Mouse (Mus musculus): Measurements from ENCODE around the gene Med12. TPM values are rescaled to one million over a fixed set of nuclear protein-coding genes. Genes with fewer than 3 reads are reported as not detected.
A peak's percentile ranks its signal among the peaks of the same experiment; 100 is the strongest.
"Not testable (repeated sequence)": the region's sequence is repeated elsewhere in the genome, so short reads cannot be mapped to it uniquely, and the experiment has no call there.

Gene Med12
- polyA plus RNA-seq, 1 experiment from 2014 or later, result 57.5 TPM

- DNase-seq (ENCODE audit: low read depth, low spot score) (no peak), ATAC-seq (no peak)
- ChIA-PET POLR2A (interaction anchor here (1.3 kb wide), 1 partner anchor 72 kb away, joined by 3 read pairs; no protein-coding TSS in a partner anchor), CTCF (interaction anchor here (1.8 kb wide), 1 partner anchor 200 kb away, joined by 5 read pairs; no protein-coding TSS in a partner anchor)
- H3K27me3 ChIP-seq, result peaks cover 3% of the 10 kb centered on the region
- TF ChIP-seq CTCF (IDR thresholded peaks at IDR 0.05), result no peak
- in situ Hi-C loops (cut with MboI; ENCODE audit: low pct_unique_long_range_greater_than_20kb), result no loop called here
Observed at GRCm38 (mm10) chrX:101332031-101332374, 58.2 kb downstream of the Med12 start.

GRCm38 (mm10) chrX:101332375-101333211, 58.8 kb downstream of the Med12 start:
- no peak for TF ChIP-seq CTCF (IDR thresholded peaks at IDR 0.05)
- ChIA-PET CTCF (interaction anchor here (1.8 kb wide), 1 partner anchor 201 kb away, joined by 5 read pairs; no protein-coding TSS in a partner anchor), POLR2A (interaction anchor here (0.7 to 1.3 kb wide), 3 partner anchors 58 to 603 kb away, joined by 3 to 4 read pairs (median 3); partner anchors contain the start of gene Gdpd2)
- DNase-seq (ENCODE audit: low read depth, low spot score) (peak; percentile 71), ATAC-seq (peak; percentile 98)
- H3K27me3 ChIP-seq, result peaks cover 3% of the 10 kb centered on the region
- in situ Hi-C loops (cut with MboI; ENCODE audit: low pct_unique_long_range_greater_than_20kb), result no loop called here

GRCm38 (mm10) chrX:101334606-101335005, 60.8 kb downstream of the Med12 start:
- no peak for TF ChIP-seq CTCF (IDR thresholded peaks at IDR 0.05)
- CTCF ChIA-PET, result no interaction called here
- in situ Hi-C loops (cut with MboI; ENCODE audit: low pct_unique_long_range_greater_than_20kb), result no loop called here
- POLR2A ChIA-PET, result no interaction called here
- ATAC-seq (no peak), DNase-seq (ENCODE audit: low read depth, low spot score) (no peak)
- peaks cover 3% of the 10 kb centered on the region for H3K27me3 ChIP-seq

- POLR2A ChIA-PET, result no interaction called here
- DNase-seq (ENCODE audit: low read depth, low spot score) (no peak), ATAC-seq (no peak)
- CTCF ChIA-PET, result no interaction called here
- in situ Hi-C loops (cut with MboI; ENCODE audit: low pct_unique_long_range_greater_than_20kb), result no loop called here
- TF ChIP-seq CTCF (IDR thresholded peaks at IDR 0.05), result no peak
- H3K27me3 ChIP-seq, result no peaks in the 10 kb centered on the region
Observed at GRCm38 (mm10) chrX:101338666-101339065, 64.8 kb downstream of the Med12 start.

GRCm38 (mm10) chrX:101342837-101343236, 69.0 kb downstream of the Med12 start:
- in situ Hi-C loops (cut with MboI; ENCODE audit: low pct_unique_long_range_greater_than_20kb); H3K27me3 ChIP-seq; ATAC-seq; CTCF ChIA-PET; POLR2A ChIA-PET; DNase-seq (ENCODE audit: low read depth, low spot score): not testable (repeated sequence)

GRCm38 (mm10) chrX:101345456-101345855, 71.6 kb downstream of the Med12 start:
- no peaks in the 10 kb centered on the region for H3K27me3 ChIP-seq
- ATAC-seq, result no peak
- in situ Hi-C loops (cut with MboI; ENCODE audit: low pct_unique_long_range_greater_than_20kb), result no loop called here
- no peak for DNase-seq (ENCODE audit: low read depth, low spot score)
- TF ChIP-seq CTCF (IDR thresholded peaks at IDR 0.05), result no peak
- POLR2A ChIA-PET, result no interaction called here
- CTCF ChIA-PET, result no interaction called here

GRCm38 (mm10) chrX:101346475-101346874, 72.6 kb downstream of the Med12 start:
- no peaks in the 10 kb centered on the region for H3K27me3 ChIP-seq
- TF ChIP-seq CTCF (IDR thresholded peaks at IDR 0.05), result no peak
- ChIA-PET POLR2A (no interaction called here), CTCF (no interaction called here)
- DNase-seq (ENCODE audit: low read depth, low spot score) (no peak), ATAC-seq (no peak)
- in situ Hi-C loops (cut with MboI; ENCODE audit: low pct_unique_long_range_greater_than_20kb), result no loop called here

Other genes with a start within 250 kb of the Med12 start
- not detected for gene Tex11, start 214.4 kb upstream of the Med12 start, polyA plus RNA-seq (2021)
- 0.59 TPM for gene Slc7a3, start 188.0 kb upstream of the Med12 start, polyA plus RNA-seq (2021)
- 75.1 TPM for gene Snx12, start 51.5 kb upstream of the Med12 start, polyA plus RNA-seq (2021)
- 32.6 TPM for gene Foxo4, start 19.5 kb upstream of the Med12 start, polyA plus RNA-seq (2021)
- not detected for gene Gm614, start 10.0 kb upstream of the Med12 start, polyA plus RNA-seq (2021)
- gene Il2rg, start 5.8 kb upstream of the Med12 start, polyA plus RNA-seq (2021), result 0.13 TPM
- gene Gm20489, start 5.0 kb upstream of the Med12 start, polyA plus RNA-seq (2021), result not detected
- 0.09 TPM for gene Nlgn3, start 25.1 kb downstream of the Med12 start, polyA plus RNA-seq (2021)
- gene Gjb1, start 102.3 kb downstream of the Med12 start, polyA plus RNA-seq (2021), result 0.18 TPM
- 60.5 TPM for gene Zmym3, start 146.8 kb downstream of the Med12 start, polyA plus RNA-seq (2021)
- 278 TPM for gene Nono, start 155.3 kb downstream of the Med12 start, polyA plus RNA-seq (2021)
- gene Itgb1bp2, start 175.1 kb downstream of the Med12 start, polyA plus RNA-seq (2021), result 0.36 TPM